Mouse (Mus musculus) lung, postnatal 0 days (tissue): ENCODE measurements around the gene Tmem38b. TPM values are rescaled to one million over a fixed set of nuclear protein-coding genes. Genes with fewer than 3 reads are reported as not detected.

Source experiments
- ATAC-seq: fragments of 200-750 bp; cut with Nextera tagmentation; 2 replicates; pipeline ENCODE4 v1.8.0; 2017; ENCODE audit warnings: moderate library complexity
- DNase-seq: peaks from one replicate; pipeline ENCODE4 v3.0.0-alpha.2; 2016; ENCODE audit warnings: low spot score
- H3K27ac ChIP-seq: fragments of 300-500 bp; sonication (generic); 2 replicates; pipeline ENCODE4 v1.5.1; 2014; ENCODE audit warnings: antibody characterized with exemption, mild to moderate bottlenecking, low read length, mixed read lengths
- H3K27me3 ChIP-seq: fragments of 300-500 bp; sonication (generic); replicated peaks from 2 replicates; pipeline ENCODE4 v1.6.1; 2014; ENCODE audit warnings: low read length, mixed read lengths; ENCODE audit not compliant: insufficient read depth
- H3K36me3 ChIP-seq: fragments of 300-500 bp; sonication (generic); 2 replicates; pipeline ENCODE4 v1.6.1; 2014; ENCODE audit warnings: low read length, mixed read lengths; ENCODE audit not compliant: insufficient read depth
- H3K4me1 ChIP-seq: fragments of 300-500 bp; sonication (generic); 2 replicates; pipeline ENCODE4 v1.6.1; 2014; ENCODE audit warnings: antibody characterized with exemption, low read depth, low read length, mixed read lengths; ENCODE audit not compliant: insufficient read depth
- H3K4me2 ChIP-seq: fragments of 300-500 bp; sonication (generic); replicated peaks from 2 replicates; pipeline ENCODE4 v1.6.1; 2014; ENCODE audit warnings: low read depth, mild to moderate bottlenecking, low read length, moderate library complexity, mixed read lengths
- H3K4me3 ChIP-seq: fragments of 300-500 bp; sonication (generic); 2 replicates; pipeline ENCODE4 v1.5.1; 2014; ENCODE audit warnings: low read depth, low read length
- H3K9ac ChIP-seq: fragments of 300-500 bp; sonication (generic); replicated peaks from 2 replicates; pipeline ENCODE4 v1.6.1; 2014; ENCODE audit warnings: low read depth, mild to moderate bottlenecking
- H3K9me3 ChIP-seq: fragments of 300-500 bp; sonication (generic); 2 replicates; pipeline ENCODE4 v1.6.1; 2016; ENCODE audit warnings: low read length, mixed read lengths
- CTCF ChIP-seq: IDR thresholded peaks from 2 replicates; pipeline ENCODE4 v1.5.1; 2016; ENCODE audit warnings: antibody characterized with exemption, mild to moderate bottlenecking
- EP300 ChIP-seq: IDR thresholded peaks from 2 replicates; pipeline ENCODE4 v1.6.1; 2016; ENCODE audit warnings: antibody characterized with exemption, mild to moderate bottlenecking, control low read depth
- WGBS: fragments of 180-500 bp; shearing (Covaris S2); extraction: QIAGEN DNeasy Blood & Tissue Kit; methylation state at CpG from one replicate; pipeline ENCODE4 v1.1.7; 2014; 5-methylcytosine and 5-hydroxymethylcytosine counted together
- polyA plus RNA-seq: library from polyadenylated mRNA; unstranded; fragments of >200 nt; fragmentation: Nextera tagmentation; extraction: Ambion mirVana; gene quantifications from 2 replicates; pipeline ENCODE4 v1.2.1, GENCODE M21; 2015

Tmem38b gene
- polyA plus RNA-seq, 1 experiment from 2014 or later: 20.0 TPM

DNA sequence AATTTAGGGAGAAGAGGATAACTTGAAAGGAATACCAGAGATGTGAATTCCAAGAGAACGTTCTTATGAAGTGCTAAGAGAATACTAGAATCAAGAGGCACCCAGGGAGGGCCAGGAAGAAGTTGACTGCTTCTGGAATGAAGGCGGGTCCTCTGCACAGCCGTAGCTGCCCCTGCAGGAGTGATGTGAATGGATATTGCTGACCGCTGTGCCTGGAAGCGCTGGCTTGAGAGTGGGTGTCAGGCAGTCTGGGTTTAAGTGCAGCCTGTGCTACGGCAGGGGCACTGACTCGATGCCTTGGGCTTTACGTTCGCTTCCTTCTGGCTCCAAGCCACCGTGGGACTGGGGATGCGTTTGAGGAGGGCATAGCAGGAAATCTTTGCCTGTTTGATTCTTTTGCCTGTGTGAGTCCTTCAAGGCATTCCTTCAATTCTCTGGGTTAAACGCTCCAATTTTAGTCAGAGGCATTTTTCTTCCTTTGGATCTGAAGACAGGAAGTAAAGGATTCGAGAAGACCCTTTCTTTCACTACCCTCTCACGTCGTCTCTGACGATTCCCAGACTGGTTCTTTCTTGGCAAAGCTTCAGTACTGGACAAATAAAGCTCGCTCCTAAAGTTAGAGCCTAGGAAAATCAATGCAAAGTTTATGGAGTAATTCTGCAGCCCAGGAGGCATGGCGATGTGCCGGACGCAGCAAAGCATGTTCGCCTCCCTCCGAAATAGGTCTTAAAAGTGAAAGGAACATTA is 60.7 kb downstream of the Tmem38b start:
- 27% methylated on average over 22 of the region's 22 CpGs for WGBS
- Histone ChIP-seq H3K9ac (no peak overlapping the region), H3K4me3 (0 out of 2 replicates have a peak overlapping the region, but pooled peaks have one; percentile 0), H3K36me3 (no peaks in the 10 kb centered on the region), H3K27ac (no peak overlapping the region), H3K4me2 (peak overlapping the region; percentile 47), H3K4me1 (no peaks in the 10 kb centered on the region; the same call in 1 of the 2 replicates), H3K27me3 (no peaks in the 10 kb centered on the region), H3K9me3 (no peaks in the 10 kb centered on the region)
- TF ChIP-seq CTCF: no peak
- no peak for TF ChIP-seq EP300
- peak; percentile 43 for DNase-seq
- no peak for ATAC-seq

DNA sequence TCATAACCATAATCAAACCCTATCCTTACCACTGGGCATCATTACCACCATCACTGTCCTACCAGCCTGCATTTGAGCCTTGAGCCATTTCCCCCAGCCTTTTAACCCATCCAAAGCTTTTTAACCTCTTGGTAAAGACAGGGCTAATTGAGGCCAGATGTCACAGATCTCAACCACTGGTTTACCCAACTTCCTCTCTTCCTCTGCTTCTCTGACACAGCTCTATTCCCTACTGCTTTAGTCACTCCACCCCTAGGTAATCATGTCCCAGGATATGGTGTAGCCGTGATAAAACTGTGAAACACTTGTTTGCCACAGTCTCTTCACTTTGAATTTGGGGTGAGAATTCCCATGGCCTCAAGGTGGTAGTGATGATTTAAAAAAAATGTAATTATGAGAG is 69.5 kb downstream of the Tmem38b start:
- H3K36me3 ChIP-seq: no peaks in the 10 kb centered on the region
- no peaks in the 10 kb centered on the region for H3K27me3 ChIP-seq
- no peaks in the 10 kb centered on the region for H3K9me3 ChIP-seq
- H3K9ac ChIP-seq: no peak overlapping the region
- no peak for TF ChIP-seq EP300
- no peak for TF ChIP-seq CTCF
- H3K4me3 ChIP-seq: no peak overlapping the region
- WGBS: 74% methylated on average over 1 of the region's 1 CpGs
- ATAC-seq (no peak), DNase-seq (no peak)
- no peaks in the 10 kb centered on the region for H3K4me1 ChIP-seq
- H3K4me2 ChIP-seq: no peak overlapping the region
- H3K27ac ChIP-seq: no peak overlapping the region

DNA sequence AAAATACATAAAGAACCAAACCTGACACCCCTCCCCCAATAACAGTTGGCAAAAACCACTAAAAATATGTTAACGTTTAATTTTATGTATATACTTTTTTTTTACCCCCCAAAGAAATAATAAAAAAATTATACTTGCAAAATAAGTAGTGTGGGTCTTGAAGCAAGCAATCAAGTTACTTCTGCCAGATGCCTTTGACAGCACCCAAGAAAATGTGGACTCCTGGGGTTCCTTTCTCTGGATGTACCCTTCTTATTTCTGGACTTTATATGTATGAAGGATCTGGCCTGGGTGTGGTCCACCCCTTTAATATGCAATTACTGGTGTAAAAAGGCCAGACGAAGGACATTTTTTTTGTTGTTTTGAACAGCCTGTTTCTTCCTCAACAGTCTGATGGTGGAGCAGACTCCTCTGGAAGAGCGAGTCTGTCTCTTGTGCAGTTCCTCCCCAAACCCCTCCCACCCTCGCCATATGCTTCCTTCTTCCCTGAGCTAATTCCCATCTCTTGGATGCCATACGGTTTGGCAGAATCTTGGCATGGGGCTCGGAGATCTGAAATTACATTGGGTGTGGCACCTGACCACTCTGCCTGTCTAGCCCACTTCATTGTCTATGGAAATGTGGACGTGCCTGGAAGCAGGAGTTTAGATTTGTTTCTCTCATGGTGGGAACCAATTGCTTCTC is 70.4 kb downstream of the Tmem38b start:
- H3K4me3 ChIP-seq: no peak overlapping the region
- H3K9ac ChIP-seq: no peak overlapping the region
- H3K4me2 ChIP-seq: no peak overlapping the region
- no peak for ATAC-seq
- no peaks in the 10 kb centered on the region for H3K36me3 ChIP-seq
- WGBS: 73% methylated on average over 7 of the region's 7 CpGs
- DNase-seq: no peak
- no peak overlapping the region for H3K27ac ChIP-seq
- H3K27me3 ChIP-seq: no peaks in the 10 kb centered on the region
- no peaks in the 10 kb centered on the region for H3K4me1 ChIP-seq
- H3K9me3 ChIP-seq: no peaks in the 10 kb centered on the region
- TF ChIP-seq EP300 (no peak), CTCF (no peak)

DNA sequence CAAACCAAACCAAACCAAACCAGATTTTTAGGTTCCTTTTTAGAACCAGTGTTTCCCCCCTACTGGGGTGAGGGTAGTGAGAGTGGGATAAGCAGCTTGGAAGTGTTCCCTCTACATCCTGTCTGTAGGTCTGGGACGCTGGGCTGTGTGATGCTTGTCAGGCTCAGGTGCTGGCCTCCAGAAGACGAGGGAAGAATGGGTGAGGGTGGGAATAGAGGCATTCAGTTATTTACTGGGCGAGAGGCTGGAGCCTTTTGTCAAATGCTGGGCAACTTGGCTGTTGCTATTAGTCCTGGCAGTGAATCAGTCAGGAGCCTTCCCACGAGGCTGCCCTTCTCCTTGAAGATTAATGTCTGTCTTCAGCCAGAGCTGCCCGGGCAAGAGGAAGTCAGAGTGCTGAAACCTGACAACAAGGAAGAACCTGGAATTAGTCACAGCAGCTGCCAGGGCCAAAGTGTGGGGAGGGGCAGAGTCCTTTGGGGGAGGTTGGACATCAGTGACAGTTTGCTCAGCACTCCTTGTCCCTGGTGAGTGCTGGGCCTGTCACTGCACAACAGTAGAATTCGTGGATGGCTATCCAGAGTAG is 74.6 kb downstream of the Tmem38b start:
- no peaks in the 10 kb centered on the region for H3K9me3 ChIP-seq

DNA sequence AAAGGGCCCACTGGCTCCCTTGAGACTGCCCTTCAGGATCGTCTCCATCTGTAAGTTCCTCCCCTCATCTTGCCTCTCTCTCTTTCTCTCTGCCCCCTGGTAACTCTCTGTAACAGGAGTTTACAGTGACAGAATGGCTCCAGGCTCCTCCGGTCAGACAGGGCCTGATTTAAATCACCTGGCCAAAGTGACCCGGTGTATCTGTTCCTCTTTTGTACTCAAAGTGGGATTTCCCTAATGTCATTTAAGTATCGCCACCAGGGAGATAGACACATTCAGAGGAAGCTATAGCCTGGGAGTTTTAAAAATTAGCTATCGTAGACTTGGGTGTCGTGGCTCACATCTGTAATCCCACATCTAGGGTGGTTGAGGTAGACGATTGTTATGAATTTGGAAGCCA is 78.5 kb downstream of the Tmem38b start:
- Histone ChIP-seq H3K4me3 (no peak overlapping the region), H3K36me3 (no peaks in the 10 kb centered on the region), H3K9ac (no peak overlapping the region), H3K9me3 (no peaks in the 10 kb centered on the region), H3K4me1 (no peaks in the 10 kb centered on the region), H3K4me2 (no peak overlapping the region), H3K27me3 (no peaks in the 10 kb centered on the region), H3K27ac (no peak overlapping the region)
- DNase-seq: no peak
- ATAC-seq: no peak
- TF ChIP-seq CTCF (no peak), EP300 (no peak)
- 80% methylated on average over 7 of the region's 7 CpGs for WGBS

More for the DNA sequence above, 74.6 kb downstream of the Tmem38b start:
- H3K4me2 ChIP-seq: no peak overlapping the region
- no peaks in the 10 kb centered on the region for H3K4me1 ChIP-seq
- H3K27me3 ChIP-seq: no peaks in the 10 kb centered on the region
- no peak overlapping the region for H3K4me3 ChIP-seq
- no peak overlapping the region for H3K9ac ChIP-seq
- TF ChIP-seq EP300 (no peak), CTCF (no peak)
- 26% methylated on average over 6 of the region's 6 CpGs for WGBS
- ATAC-seq (no peak), DNase-seq (no peak)
- H3K27ac ChIP-seq: no peak overlapping the region
- H3K36me3 ChIP-seq: no peaks in the 10 kb centered on the region

DNA sequence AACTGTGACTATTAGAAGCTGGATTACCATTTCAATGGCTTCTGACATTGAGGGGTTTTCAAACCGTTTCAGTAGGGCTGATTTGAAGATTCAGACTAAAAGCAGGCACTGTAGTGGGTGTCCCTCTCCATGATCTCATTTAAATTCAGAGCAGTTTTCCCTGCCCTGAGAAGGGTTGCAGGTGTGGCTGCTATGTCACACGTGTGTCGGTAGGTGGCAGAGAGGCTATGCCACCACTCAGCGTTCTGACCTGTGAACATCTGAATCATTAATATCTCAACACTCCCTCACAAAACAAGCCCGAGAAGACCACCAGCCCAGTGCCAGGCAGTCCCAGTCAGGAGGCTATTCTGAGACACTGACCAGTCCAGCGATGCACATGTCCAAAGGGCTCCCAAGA is 79.7 kb downstream of the Tmem38b start:
- no peak overlapping the region for H3K27ac ChIP-seq
- DNase-seq: no peak
- TF ChIP-seq EP300 (no peak), CTCF (peak; percentile 59)
- no peak overlapping the region for H3K4me3 ChIP-seq
- H3K4me1 ChIP-seq: no peaks in the 10 kb centered on the region
- H3K9ac ChIP-seq: no peak overlapping the region
- no peaks in the 10 kb centered on the region for H3K27me3 ChIP-seq
- no peak for ATAC-seq
- H3K9me3 ChIP-seq: no peaks in the 10 kb centered on the region
- 31% methylated on average over 6 of the region's 6 CpGs for WGBS
- H3K36me3 ChIP-seq: no peaks in the 10 kb centered on the region
- H3K4me2 ChIP-seq: no peak overlapping the region
